Mouse (Mus musculus): ENCODE data around the gene Fam133b. TPM values are rescaled to one million over a fixed set of nuclear protein-coding genes. Genes with fewer than 3 reads are reported as not detected.
A peak's percentile ranks its signal among the peaks of the same experiment; 100 is the strongest.

The Fam133b gene
- 15.2 and 15.7 TPM in 2 replicates for polyA plus RNA-seq (2015; fragmentation: Nextera tagmentation; extraction: Ambion mirVana)

- peak; percentile 96 for ATAC-seq (ENCODE audit: extremely low read depth, insufficient number of reproducible peaks, low FRiP score, low TSS enrichment)
- Histone ChIP-seq H3K4me1 (peaks cover 16% of the 10 kb centered on the region), H3K9me3 (no peaks in the 10 kb centered on the region), H3K36me3 (peaks cover 10% of the 10 kb centered on the region), H3K4me2 (peak within 1 kb of the TSS; percentile 82), H3K9ac (peak within 1 kb of the TSS; percentile 95), H3K4me3 (peak within 1 kb of the TSS; percentile 87), H3K27ac (replicated peaks) (peak within 1 kb of the TSS; percentile 90), H3K27me3 (replicated peaks) (no peaks in the 10 kb centered on the region)
- WGBS = under 1% methylated on average over 76 of the region's 80 CpGs
These were observed at the start of gene Fam133b for GRCm38 (mm10) chr5:3543629-3544479. Fam133b (plus strand) TSS chr5:3543833.

GRCm38 (mm10) chr5:3493968-3494367 is 49.7 kb upstream of the Fam133b start:
- Histone ChIP-seq H3K4me2 (no peak overlapping the region), H3K4me3 (no peak overlapping the region), H3K27me3 (replicated peaks) (no peaks in the 10 kb centered on the region), H3K36me3 (peaks cover 17% of the 10 kb centered on the region), H3K4me1 (peaks cover 28% of the 10 kb centered on the region), H3K9me3 (no peaks in the 10 kb centered on the region), H3K9ac (no peak overlapping the region), H3K27ac (replicated peaks) (no peak overlapping the region)
- no peak for ATAC-seq (ENCODE audit: extremely low read depth, insufficient number of reproducible peaks, low FRiP score, low TSS enrichment)
- WGBS = 87% methylated on average over 9 of the region's 9 CpGs

- Histone ChIP-seq H3K4me2 (no peak overlapping the region), H3K36me3 (peaks cover 15% of the 10 kb centered on the region), H3K9me3 (no peaks in the 10 kb centered on the region), H3K27me3 (replicated peaks) (no peaks in the 10 kb centered on the region), H3K27ac (replicated peaks) (no peak overlapping the region), H3K9ac (no peak overlapping the region), H3K4me3 (no peak overlapping the region), H3K4me1 (peaks cover 28% of the 10 kb centered on the region)
- WGBS = 77% methylated on average over 8 of the region's 8 CpGs
- no peak for ATAC-seq (ENCODE audit: extremely low read depth, insufficient number of reproducible peaks, low FRiP score, low TSS enrichment)
These were observed 49.0 kb upstream of the Fam133b start for GRCm38 (mm10) chr5:3494452-3495187.

- Histone ChIP-seq H3K36me3 (peaks cover 13% of the 10 kb centered on the region), H3K4me3 (no peak overlapping the region), H3K9ac (no peak overlapping the region), H3K27ac (replicated peaks) (no peak overlapping the region), H3K4me2 (no peak overlapping the region), H3K27me3 (replicated peaks) (no peaks in the 10 kb centered on the region), H3K9me3 (no peaks in the 10 kb centered on the region), H3K4me1 (peaks cover 28% of the 10 kb centered on the region)
- 55% methylated on average over 5 of the region's 5 CpGs for WGBS
- ATAC-seq (ENCODE audit: extremely low read depth, insufficient number of reproducible peaks, low FRiP score, low TSS enrichment) = no peak
These were observed 46.1 kb upstream of the Fam133b start for GRCm38 (mm10) chr5:3497505-3497925.

- 81% methylated on average over 5 of the region's 5 CpGs for WGBS
- H3K9ac ChIP-seq = no peak overlapping the region
- no peaks in the 10 kb centered on the region for H3K9me3 ChIP-seq
- H3K27ac ChIP-seq (replicated peaks) = no peak overlapping the region
- no peak overlapping the region for H3K4me3 ChIP-seq
- H3K4me2 ChIP-seq = no peak overlapping the region
- no peak for ATAC-seq (ENCODE audit: extremely low read depth, insufficient number of reproducible peaks, low FRiP score, low TSS enrichment)
- peaks cover 53% of the 10 kb centered on the region for H3K4me1 ChIP-seq
- no peaks in the 10 kb centered on the region for H3K36me3 ChIP-seq
- no peaks in the 10 kb centered on the region for H3K27me3 ChIP-seq (replicated peaks)
These were observed 43.3 kb upstream of the Fam133b start for GRCm38 (mm10) chr5:3500298-3500697.

- Histone ChIP-seq H3K27me3 (replicated peaks) (no peaks in the 10 kb centered on the region), H3K9ac (no peak overlapping the region), H3K4me2 (no peak overlapping the region), H3K4me1 (peaks cover 57% of the 10 kb centered on the region), H3K4me3 (no peak overlapping the region), H3K36me3 (no peaks in the 10 kb centered on the region), H3K9me3 (no peaks in the 10 kb centered on the region), H3K27ac (replicated peaks) (no peak overlapping the region; the same call in 1 of the 2 replicates)
- 55% methylated on average over 8 of the region's 8 CpGs for WGBS
- no peak for ATAC-seq (ENCODE audit: extremely low read depth, insufficient number of reproducible peaks, low FRiP score, low TSS enrichment)
These were observed 42.6 kb upstream of the Fam133b start for GRCm38 (mm10) chr5:3500957-3501563.

GRCm38 (mm10) chr5:3501564-3502001 is 42.0 kb upstream of the Fam133b start:
- no peak for ATAC-seq (ENCODE audit: extremely low read depth, insufficient number of reproducible peaks, low FRiP score, low TSS enrichment)
- Histone ChIP-seq H3K9ac (no peak overlapping the region), H3K4me2 (no peak overlapping the region), H3K4me3 (no peak overlapping the region), H3K27ac (replicated peaks) (no peak overlapping the region; the same call in 1 of the 2 replicates), H3K36me3 (no peaks in the 10 kb centered on the region), H3K4me1 (peaks cover 57% of the 10 kb centered on the region), H3K27me3 (replicated peaks) (no peaks in the 10 kb centered on the region), H3K9me3 (no peaks in the 10 kb centered on the region)
- 34% methylated on average over 8 of the region's 8 CpGs for WGBS

- H3K4me1 ChIP-seq = peaks cover 48% of the 10 kb centered on the region
- no peaks in the 10 kb centered on the region for H3K27me3 ChIP-seq (replicated peaks)
- no peaks in the 10 kb centered on the region for H3K9me3 ChIP-seq
- peak; percentile 42; the same call in 1 of the 2 replicates for ATAC-seq (ENCODE audit: extremely low read depth, insufficient number of reproducible peaks, low FRiP score, low TSS enrichment)
- H3K36me3 ChIP-seq = no peaks in the 10 kb centered on the region
- H3K9ac ChIP-seq = no peak overlapping the region; the same call in 1 of the 2 replicates
- WGBS = 35% methylated on average over 11 of the region's 11 CpGs
- H3K4me3 ChIP-seq = no peak overlapping the region
- H3K4me2 ChIP-seq = 0 out of 2 replicates have a peak overlapping the region, but pooled peaks have one; percentile 18
- peak overlapping the region; percentile 53 for H3K27ac ChIP-seq (replicated peaks)
These were observed 40.9 kb upstream of the Fam133b start for GRCm38 (mm10) chr5:3502610-3503350.

GRCm38 (mm10) chr5:3503373-3503772 is 40.3 kb upstream of the Fam133b start:
- Histone ChIP-seq H3K36me3 (no peaks in the 10 kb centered on the region), H3K27me3 (replicated peaks) (no peaks in the 10 kb centered on the region), H3K4me1 (peaks cover 47% of the 10 kb centered on the region), H3K9me3 (no peaks in the 10 kb centered on the region), H3K4me3 (no peak overlapping the region), H3K27ac (replicated peaks) (peak overlapping the region; percentile 53), H3K4me2 (no peak overlapping the region), H3K9ac (no peak overlapping the region)
- ATAC-seq (ENCODE audit: extremely low read depth, insufficient number of reproducible peaks, low FRiP score, low TSS enrichment) = no peak
- WGBS = 70% methylated on average over 4 of the region's 4 CpGs

- ATAC-seq (ENCODE audit: extremely low read depth, insufficient number of reproducible peaks, low FRiP score, low TSS enrichment) = no peak
- no peak overlapping the region for H3K4me3 ChIP-seq
- H3K4me2 ChIP-seq = no peak overlapping the region
- no peak overlapping the region for H3K27ac ChIP-seq (replicated peaks)
- no peaks in the 10 kb centered on the region for H3K36me3 ChIP-seq
- peaks cover 50% of the 10 kb centered on the region for H3K4me1 ChIP-seq
- H3K9ac ChIP-seq = no peak overlapping the region
- H3K27me3 ChIP-seq (replicated peaks) = no peaks in the 10 kb centered on the region
- no peaks in the 10 kb centered on the region for H3K9me3 ChIP-seq
- WGBS = 61% methylated on average over 9 of the region's 9 CpGs
These were observed 39.8 kb upstream of the Fam133b start for GRCm38 (mm10) chr5:3503836-3504323.
